Mouse (Mus musculus) C3H10T1/2 (cell line): ENCODE results near the gene Rad50. TPM values are rescaled to one million over a fixed set of nuclear protein-coding genes. Genes with fewer than 3 reads are reported as not detected.

Experiments used
- polyA plus RNA-seq, 2 experiments: library from polyadenylated mRNA; unstranded; fragments of >200 nt; fragmentation: generic; extraction: Trizol; gene quantifications; one replicate each; pipeline ENCODE4 v1.2.1; 2012; ENCODE audit warnings: missing spikeins in 2 of 2

Gene Rad50
- polyA plus RNA-seq = 1 to 10 TPM; 1.3 to 5.8 TPM

DNA sequence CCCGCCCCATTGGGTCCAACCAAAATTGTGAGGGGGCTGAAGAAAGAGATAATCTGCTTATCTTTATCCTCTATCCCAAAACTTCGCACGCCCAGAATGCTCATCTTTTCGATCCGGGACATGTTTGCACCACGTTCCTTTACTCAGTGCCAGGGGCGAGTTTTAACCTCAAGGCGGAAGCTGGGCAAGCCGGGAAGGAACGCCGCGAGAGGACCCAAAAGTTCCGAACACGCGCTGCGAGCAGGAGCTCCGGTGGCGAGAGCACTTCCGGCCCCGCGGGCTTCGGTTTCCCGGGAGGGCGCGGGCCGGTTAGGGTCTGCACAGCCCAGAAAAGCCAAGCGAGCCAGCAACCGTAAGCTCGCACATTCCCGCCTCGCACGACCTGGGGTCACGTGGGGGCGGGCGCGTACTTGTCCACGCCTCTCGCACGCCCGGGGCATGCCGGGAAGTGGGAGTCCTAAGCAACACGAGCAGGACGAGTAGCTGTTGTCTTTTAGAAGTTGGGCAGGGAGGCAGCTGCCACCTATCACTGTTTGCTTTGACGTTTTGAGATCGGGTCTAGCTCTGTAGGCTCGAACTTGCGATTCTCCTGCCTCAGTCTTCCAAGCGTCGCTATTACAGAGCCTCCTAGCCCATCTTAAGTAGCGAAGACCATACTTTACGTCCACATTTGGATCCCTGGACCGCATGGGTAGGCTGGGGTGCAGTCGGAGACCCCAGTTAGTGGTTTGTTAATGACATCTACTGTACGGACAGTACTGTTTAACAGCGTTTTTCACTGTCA, at the start of gene Rad50:
Rad50 (minus strand) TSS at position 386 of the 784 bp plus-strand sequence.

DNA sequence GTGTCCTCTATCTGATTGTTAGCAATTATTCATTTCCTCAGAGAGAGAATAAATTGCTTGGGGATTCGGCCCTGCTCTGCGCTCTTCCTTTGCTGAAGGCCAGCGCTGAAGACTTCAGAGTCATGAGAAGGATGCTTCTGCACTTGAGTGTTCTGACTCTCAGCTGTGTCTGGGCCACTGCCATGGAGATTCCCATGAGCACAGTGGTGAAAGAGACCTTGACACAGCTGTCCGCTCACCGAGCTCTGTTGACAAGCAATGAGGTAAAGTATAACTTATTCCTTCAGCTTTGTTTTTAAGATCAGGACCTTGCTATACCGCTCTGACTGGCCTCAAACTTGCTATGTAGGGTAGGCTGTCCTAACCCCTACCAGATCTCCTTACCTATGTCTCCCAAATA, 13.6 kb upstream of the Rad50 start, which contains the start of gene Il5:
Il5 (plus strand) TSS at position 80 of the 400 bp plus-strand sequence.

GRCm38 (mm10) chr11:53634556-53634955, 72.6 kb downstream of the Rad50 start, which contains the start of gene Il13:
Gene Il13, minus strand, starts transcription at chr11:53634702.

DNA sequence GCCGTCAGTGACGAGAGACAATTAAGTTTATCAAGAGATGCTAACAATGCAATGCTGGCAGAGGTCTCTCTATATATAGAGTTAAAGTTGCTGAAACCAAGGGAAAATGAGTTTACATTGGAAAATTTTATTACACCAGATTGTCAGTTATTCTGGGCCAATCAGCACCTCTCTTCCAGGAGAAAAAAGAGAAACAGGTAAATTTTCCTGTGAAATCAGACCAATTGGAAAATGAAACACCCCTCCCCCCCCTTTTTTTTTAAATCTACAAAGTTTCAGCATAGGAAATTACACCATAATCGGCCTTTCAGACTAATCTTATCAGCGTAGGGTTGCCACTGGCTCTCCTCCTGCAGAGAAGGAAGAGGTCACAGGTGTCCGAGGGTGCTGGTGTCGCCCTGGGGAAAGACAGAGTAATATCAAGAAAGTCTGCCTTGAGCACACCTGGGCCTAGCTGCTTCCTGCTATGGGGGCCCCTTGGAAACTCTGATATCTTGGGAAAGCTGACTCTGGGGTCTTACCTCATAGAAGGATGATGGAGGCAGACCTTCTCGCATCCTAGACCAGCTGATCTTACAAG, 88.4 kb downstream of the Rad50 start, which contains the start of gene Il4:
Il4 (minus strand) TSS at position 51 of the 580 bp plus-strand sequence.

Other genes starting within 250 kb of the Rad50 start
- gene Gm9837, start 236.8 kb downstream of the Rad50 start, polyA plus RNA-seq = not detected
- gene Gm9945, start 227.2 kb downstream of the Rad50 start, polyA plus RNA-seq = not detected
- gene Sowaha, start 227.0 kb downstream of the Rad50 start, polyA plus RNA-seq = not detected
- 10 to 100 TPM; 22.0 to 78.6 TPM for gene Sept8, start 188.1 kb downstream of the Rad50 start, polyA plus RNA-seq
- 10 to 100 TPM in 1 of 2 experiments, 1 to 10 TPM in 1; 1.8 to 19.7 TPM for gene Kif3a, start 139.9 kb downstream of the Rad50 start, polyA plus RNA-seq
- not detected for gene Il4, start 88.7 kb downstream of the Rad50 start, polyA plus RNA-seq
- not detected for gene Il13, start 72.6 kb downstream of the Rad50 start, polyA plus RNA-seq
- under 1 TPM in 1 of 2 experiments, not detected in 1; 0.04 TPM for gene Il5, start 13.5 kb upstream of the Rad50 start, polyA plus RNA-seq
- 10 to 100 TPM; 14.5 to 68.0 TPM for gene Irf1, start 62.7 kb upstream of the Rad50 start, polyA plus RNA-seq
- 1 to 10 TPM in 1 of 2 experiments, under 1 TPM in 1; 0.25 to 1.4 TPM for gene Gm17334, start 65.9 kb upstream of the Rad50 start, polyA plus RNA-seq
- 1 to 10 TPM in 1 of 2 experiments, under 1 TPM in 1; 0.56 to 7.2 TPM for gene Gm12216, start 151.9 kb upstream of the Rad50 start, polyA plus RNA-seq
- gene Slc22a5, start 184.3 kb upstream of the Rad50 start, polyA plus RNA-seq = 10 to 100 TPM in 1 of 2 experiments, 1 to 10 TPM in 1; 1.1 to 10.6 TPM